Mouse (Mus musculus): ENCODE data around the gene Lonp1. TPM values are rescaled to one million over a fixed set of nuclear protein-coding genes. Genes with fewer than 3 reads are reported as not detected.

Gene Lonp1
- total RNA-seq (2023) = 10 to 100 TPM; 19.7 to 22.8 TPM

DNA sequence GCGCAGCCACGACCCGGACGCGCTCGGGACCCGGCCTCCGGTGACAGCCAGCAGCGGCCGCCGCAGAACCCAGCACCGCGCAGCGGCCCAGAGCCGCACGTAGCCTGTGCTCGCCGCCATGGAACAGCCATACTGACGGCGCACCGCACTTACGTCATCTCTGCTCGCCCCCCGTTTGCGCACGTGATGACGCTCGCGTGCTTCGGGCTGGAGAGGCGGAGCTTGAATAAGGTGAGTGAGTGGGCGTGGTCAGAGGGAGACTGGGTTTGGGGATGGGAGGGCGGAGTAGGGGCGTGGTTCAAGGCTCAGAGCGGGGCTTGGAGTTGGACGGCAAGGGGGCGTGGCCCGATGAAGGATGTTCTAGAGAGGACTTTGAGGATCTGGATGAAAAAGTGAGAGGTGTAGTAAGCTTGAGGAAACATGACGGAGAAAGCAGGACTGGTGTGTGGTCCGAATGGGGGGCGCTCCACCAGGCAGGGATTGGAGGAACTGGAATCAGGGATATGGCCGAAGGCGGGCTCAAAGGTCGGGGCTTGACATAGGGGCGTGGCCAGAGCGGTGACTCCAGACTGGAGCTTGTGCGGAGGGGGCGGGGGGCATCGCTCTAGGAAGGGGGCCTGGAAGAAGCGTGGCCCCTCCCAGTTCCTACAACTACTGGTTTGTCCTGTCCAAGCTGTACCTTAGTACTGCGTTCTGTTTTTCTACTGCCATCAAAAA lies at the start of gene Lonp1:
TSS of gene Lonp1 (minus strand) at position 134 of the 717 bp plus-strand sequence.

DNA sequence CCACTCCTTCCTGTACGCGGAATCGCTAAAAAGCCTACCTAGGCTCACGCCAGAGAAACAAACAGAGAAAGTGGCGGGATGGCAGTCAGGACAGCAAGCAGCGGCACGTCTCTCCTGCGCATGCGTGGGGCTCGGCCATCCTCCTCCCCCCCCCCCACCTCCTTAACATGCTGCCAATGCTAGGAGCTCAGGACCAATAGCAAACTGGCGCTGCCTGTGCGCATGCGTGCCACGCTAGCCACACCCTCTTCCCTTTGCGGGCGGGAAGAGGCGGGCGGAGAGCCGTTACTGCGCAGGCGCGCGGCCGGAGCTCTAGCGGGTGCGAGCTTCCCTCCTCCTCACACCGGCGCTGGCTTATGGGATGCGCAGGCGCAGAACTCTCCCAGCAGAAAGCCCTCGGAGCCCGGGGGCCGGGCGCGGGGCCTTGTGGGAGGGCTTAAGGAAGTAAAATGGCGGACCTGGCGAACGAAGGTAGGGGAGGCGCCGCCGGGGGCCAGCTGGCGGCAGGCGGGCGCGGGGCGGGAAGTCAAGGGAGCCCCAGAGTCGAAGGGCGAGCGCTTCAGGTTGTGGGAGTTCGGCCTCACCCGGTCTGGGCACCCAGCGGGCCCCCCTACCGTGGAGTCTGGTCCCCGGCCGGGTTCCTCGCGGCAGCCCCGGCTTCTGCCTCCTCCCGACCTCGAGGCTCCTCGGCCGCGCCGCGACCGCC lies 46.4 kb upstream of the Lonp1 start, which contains the start of gene Ranbp3:
TSS of gene Ranbp3 (plus strand) at position 354 of the 706 bp plus-strand sequence.

DNA sequence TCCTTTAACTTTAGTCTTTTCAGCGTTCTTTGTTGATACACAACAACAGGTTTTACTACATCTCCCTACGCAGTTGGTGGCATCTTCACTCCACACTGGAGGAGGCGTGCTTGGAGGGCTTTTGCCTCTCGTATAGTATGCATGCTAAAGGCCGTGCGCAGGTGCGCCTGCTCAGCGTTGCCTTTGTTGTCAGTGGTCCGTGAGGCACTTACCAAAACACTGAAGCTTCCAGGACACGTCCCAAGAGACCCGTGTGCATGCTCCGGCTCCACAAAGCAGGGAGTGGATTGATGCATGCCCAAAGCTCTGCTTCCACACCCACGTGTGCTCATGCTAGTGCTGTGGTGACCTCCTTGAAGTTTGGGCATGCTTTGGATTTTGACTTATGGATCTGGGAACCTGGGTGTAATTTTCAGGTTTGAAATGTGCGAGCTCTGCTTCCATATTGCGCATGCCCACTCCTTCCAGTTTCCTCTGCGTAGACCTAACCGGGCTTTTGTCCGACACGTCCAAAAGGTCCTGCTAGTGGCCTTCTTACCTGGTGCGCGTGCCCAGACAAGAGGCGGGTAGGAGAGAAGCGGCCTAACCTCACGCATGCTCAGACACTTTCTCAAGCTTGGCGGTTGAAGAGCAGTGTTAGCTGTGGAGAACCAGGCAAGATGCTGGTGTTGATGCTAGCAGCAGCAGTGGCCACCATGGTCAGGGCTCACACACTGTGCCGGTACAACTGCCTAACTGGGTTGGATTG lies 1.0 kb upstream of the Lonp1 start, which contains the start of gene Catsperd:
TSS of gene Catsperd (plus strand) at position 614 of the 748 bp plus-strand sequence.

DNA sequence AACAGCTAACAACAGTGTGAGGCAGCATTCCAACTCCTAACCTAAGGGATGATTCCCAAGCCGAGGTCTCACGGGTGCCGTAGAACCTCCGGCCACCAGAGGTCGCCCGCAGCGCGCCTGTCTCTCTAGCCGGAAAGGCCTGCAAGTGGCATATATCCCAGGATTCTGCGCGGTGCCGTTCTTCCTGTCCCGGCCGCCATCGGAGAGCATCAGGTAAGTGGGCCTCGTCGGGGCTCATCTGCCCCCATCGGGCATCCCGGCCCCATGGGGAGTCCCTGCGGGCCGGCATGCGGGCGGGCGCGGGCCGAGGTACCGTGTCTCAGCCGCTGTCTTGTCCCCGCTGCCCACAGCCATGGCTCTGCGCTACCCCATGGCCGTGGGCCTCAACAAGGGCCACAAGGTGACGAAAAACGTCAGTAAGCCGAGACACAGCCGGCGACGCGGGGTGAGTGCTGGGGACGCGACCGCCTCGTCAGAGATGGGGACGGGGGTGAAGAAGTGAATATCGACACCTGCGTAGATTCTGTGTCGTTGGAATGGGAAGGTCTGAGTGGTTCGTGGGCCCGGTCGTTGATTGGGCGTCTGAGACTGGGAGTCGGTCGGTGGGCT lies 13.3 kb downstream of the Lonp1 start, which contains the start of gene Rpl36:
TSS of gene Rpl36 (plus strand) at position 181 of the 609 bp plus-strand sequence.

DNA sequence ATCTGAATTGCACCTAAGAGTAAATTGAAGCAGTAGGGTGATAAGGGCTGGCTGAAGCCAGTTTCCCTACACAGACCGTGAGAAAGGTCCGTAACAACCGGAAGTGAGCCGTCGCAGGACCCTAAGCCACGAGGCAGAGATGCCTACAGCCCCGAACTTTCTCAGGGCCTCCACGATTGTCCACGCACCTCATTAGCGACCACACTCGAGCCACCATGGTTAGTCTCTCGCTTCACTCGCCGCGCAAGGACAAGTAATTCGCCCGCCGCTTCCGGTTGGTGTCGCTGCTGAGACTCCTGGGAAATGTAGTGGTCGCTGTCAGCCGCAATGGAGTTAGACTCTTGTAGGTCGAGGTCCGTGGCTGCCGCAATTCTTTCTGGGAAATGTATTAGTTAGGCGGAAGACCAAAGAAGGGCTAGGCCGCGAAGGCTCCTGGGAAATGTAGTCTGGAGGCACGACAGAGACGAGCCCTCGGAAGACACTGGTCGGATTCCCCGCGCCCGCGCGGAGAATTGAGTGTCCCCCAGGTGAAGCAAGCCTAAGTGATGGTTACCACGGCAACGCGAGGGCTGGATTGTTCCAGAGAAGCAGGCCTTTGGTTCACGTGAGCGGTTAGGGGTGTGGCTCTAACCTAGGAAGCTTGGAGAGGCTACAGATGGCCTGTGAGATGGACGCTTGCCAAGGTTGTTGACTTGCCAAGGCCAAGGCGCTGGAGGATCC lies 17.1 kb downstream of the Lonp1 start, which contains the start of gene 2410015M20Rik:
TSS of gene 2410015M20Rik (minus strand) at position 320 of the 720 bp plus-strand sequence.

DNA sequence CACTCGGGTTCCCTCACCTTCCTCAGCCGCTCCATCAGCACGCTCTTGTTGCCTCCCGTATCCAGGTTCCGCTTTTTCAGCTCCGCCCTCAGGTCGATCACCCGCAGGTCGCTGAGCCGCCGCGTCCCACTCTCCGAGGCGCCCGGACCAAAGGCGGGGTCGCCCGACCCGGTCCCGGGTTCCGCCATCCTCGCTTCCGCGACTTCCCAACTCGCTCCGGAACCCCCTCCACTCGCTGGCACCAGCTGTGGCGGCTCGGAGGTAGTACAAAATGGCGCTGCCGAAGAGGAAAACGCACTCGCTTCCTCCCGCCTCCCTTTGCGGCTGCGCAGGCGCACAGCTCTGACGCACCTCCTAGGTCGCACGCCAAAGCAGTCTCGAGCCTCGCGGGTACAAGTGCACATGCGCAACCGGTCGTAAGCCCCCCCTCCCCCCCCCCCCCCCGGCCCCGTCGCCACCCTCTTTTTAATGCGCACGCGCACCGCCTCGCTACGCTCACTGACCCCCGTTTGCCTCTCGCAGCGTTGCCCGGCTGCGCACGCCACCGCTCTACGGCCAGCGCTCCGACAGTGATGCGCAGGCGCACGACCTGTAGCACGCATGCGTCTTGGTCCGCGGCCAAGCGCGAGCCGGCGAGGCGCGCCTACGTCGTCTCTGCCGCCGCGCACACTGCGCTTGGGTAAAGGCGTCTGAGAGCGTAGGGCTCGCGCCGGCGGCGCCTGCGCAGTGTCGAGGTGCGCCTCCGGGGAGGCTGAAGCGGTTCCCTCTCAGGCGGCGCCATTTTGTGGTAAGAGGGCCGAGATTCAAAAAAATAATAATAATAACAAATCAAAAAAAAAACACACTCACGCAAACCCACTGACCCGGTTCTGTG lies 42.2 kb downstream of the Lonp1 start, which contains the start of the genes Safb2 and Safb:
TSS of gene Safb2 (minus strand) at position 329 of the 874 bp plus-strand sequence.
TSS of gene Safb (plus strand) at position 569 of the 874 bp plus-strand sequence.

Other genes starting within 250 kb of the Lonp1 start
- 10 to 100 TPM; 23.5 to 24.6 TPM for gene Ptprs, start 150.4 kb downstream of the Lonp1 start, total RNA-seq (2023)
- gene Znrf4, start 114.5 kb downstream of the Lonp1 start, total RNA-seq (2023) = not detected
- gene Gm20219, start 72.5 kb downstream of the Lonp1 start, total RNA-seq (2023) = 1 to 10 TPM; 3.8 to 4.1 TPM
- 100 to 1,000 TPM; 246 to 264 TPM for gene Safb2, start 42.3 kb downstream of the Lonp1 start, total RNA-seq (2023)
- 100 to 1,000 TPM; 131 to 143 TPM for gene Safb, start 42.1 kb downstream of the Lonp1 start, total RNA-seq (2023)
- gene 2410015M20Rik, start 17.1 kb downstream of the Lonp1 start, total RNA-seq (2023) = 10 to 100 TPM; 46.1 to 46.2 TPM
- gene Rpl36, start 13.5 kb downstream of the Lonp1 start, total RNA-seq (2023) = 100 to 1,000 TPM; 435 to 479 TPM
- gene Catsperd, start 1.3 kb upstream of the Lonp1 start, total RNA-seq (2023) = 1 to 10 TPM; 1.3 to 1.7 TPM
- 10 to 100 TPM; 58.0 to 58.8 TPM for gene Ranbp3, start 46.4 kb upstream of the Lonp1 start, total RNA-seq (2023)
- gene Ndufa11, start 90.9 kb upstream of the Lonp1 start, total RNA-seq (2023) = 10 to 100 TPM; 60.0 to 63.3 TPM
- gene Vmac, start 91.1 kb upstream of the Lonp1 start, total RNA-seq (2023) = 1 to 10 TPM; 1.9 to 2.4 TPM
- not detected for gene Nrtn, start 130.6 kb upstream of the Lonp1 start, total RNA-seq (2023)
- gene Dus3l, start 137.9 kb upstream of the Lonp1 start, total RNA-seq (2023) = 10 to 100 TPM; 18.1 to 24.0 TPM
- gene Prr22, start 143.4 kb upstream of the Lonp1 start, total RNA-seq (2023) = under 1 TPM in 1 of 2 experiments, not detected in 1; 0.78 TPM
- 1 to 10 TPM; 6.2 to 7.4 TPM for gene Rfx2, start 204.1 kb upstream of the Lonp1 start, total RNA-seq (2023)
- gene Acsbg2, start 247.6 kb upstream of the Lonp1 start, total RNA-seq (2023) = not detected
- under 1 TPM in 1 of 2 experiments, not detected in 1; 0.13 TPM for gene 1700061G19Rik, start 248.6 kb upstream of the Lonp1 start, total RNA-seq (2023)

Data from neutrophil, adult 59 days (primary cell).